Mouse (Mus musculus) thymus, adult 18-20 months (tissue): Measurements from ENCODE around the gene Reep3.
A peak's percentile ranks its signal among the peaks of the same experiment; 100 is the strongest.

ENCODE experiments used
- DNase-seq, 2 experiments: peaks; one replicate each; pipeline ENCODE4 v3.0.0; 2022; ENCODE audit warnings: mixed read lengths in 2 of 2

Gene Reep3

DNA sequence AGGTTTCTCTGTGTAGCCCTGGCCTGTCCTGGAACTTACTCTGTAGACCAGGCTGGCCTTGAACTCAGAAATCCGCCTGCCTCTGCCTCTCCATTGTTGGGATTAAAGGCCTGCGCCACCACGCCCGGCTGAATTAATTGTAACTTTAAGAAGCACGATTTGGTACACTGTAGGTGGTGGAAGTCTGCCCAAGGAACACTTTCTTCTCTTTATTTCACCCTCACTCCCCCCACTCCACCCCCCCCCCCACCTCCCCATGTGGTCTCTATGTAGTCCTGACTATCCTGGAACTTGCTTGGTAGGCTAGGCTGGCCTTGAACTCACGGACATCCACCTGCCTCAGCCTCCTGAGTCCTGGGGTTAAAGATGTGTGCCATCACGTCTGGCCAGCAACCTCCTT is 47.1 kb downstream of the Reep3 start:
- no peak for DNase-seq

GRCm38 (mm10) chr10:67048871-67049615 is 47.7 kb downstream of the Reep3 start:
- no peak for DNase-seq

DNA sequence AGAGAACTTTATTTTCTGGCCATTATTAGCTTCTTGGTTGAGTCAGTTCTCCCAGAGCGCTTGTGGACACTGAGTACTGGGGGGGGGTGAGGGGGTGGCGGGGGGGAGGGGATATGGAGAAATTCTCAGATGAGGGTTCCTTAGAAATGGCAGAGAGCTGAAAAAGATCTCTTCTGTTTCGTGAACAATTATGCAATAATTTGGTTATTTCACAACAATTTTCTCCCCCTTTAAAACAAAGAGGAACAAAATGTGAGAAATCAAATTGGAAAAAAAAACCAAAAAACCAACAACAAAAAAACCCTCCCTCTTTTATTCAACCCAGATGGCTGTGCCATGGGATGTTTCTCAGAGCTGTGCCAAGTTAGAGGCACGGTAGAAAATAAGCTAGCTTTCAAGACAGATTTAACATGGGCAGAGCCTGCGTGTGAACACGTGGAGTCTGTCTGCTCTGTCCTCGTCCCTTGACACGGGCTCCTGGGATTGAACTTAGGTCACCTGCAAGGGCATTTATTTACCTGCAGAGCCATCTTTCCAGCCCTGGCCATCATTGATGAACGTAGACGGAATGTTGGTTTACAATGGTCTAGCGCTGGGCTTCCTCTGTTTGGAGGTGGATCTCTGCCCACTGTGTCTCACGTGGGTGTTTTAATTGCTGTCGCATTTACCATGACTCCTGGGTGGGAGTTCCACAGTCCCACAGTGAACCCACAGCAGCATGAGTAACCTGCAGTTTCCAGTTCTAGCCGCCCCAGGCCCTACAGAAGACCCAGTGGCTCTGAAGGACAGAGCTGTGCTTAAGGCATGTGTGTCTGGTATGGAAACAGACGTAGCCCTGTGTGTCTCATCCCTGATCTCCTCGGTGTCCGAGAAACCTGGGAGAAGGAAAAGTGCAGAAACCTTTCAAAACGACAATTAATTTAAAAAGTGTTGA is 48.8 kb downstream of the Reep3 start:
- DNase-seq, result no peak

GRCm38 (mm10) chr10:67045192-67045899 is 51.4 kb downstream of the Reep3 start:
- no peak for DNase-seq

GRCm38 (mm10) chr10:67044346-67044745 is 52.4 kb downstream of the Reep3 start:
- DNase-seq, result no peak

DNA sequence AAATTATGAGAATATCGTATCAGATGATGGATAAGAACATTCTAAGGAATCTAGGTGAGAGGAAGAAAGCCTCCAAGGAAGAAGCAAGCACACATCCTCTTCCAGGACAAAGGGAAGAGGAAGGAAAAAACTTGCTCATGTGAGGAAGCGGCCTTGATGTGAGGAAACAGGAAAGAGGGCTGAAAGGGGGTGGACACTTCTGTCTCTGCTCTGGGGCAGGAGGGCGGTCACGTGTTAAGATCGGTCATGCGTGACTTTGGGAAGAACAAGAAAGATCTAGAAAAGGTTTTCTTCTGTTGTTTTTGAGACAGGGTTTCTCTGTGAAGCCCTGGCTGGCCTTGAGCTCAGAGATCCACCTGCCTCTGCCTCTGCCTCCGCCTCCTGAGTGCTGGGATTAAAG is 53.5 kb downstream of the Reep3 start:
- no peak for DNase-seq

DNA sequence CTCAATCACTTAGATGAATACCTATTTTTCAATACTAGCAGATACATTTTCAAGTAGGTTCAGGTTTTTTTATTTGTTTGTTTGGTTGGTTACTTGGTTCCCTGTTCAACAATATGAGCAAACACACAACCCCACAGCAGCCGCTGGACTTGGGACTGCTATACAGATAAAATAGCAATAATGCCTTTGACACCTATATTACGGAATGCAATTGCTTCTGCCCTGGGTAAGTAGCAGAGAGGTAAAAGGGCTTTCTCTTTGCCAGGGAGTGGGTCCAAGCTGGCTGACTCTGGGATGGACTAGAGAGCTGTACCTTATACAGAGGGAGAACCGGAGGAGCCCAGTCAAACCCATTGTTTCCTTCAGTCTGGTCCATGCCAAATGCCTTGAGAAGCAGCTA is 56.3 kb downstream of the Reep3 start:
- no peak for DNase-seq

- no peak for DNase-seq
These were observed 57.7 kb downstream of the Reep3 start for GRCm38 (mm10) chr10:67039001-67039400.

GRCm38 (mm10) chr10:67036542-67036941 is 60.2 kb downstream of the Reep3 start:
- no peak for DNase-seq

DNA sequence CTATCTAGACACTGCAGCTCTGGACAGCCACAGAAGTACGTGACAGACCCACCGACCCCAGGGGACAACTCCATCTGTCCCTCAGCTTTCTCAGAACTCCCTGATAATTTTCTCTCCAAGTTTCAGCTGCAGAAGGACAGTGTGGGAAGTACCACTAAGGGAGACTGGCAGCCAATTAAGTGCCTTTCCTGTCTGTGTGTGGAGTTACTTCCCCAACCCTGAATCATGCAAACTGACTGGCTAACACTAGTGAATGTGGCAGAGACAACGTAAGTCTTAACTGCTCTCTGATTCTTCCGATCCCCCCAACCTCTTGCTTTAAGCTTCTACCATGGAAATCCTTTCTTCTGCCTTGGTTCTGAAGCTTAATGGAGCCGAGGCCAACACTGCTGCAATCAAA is 60.6 kb downstream of the Reep3 start:
- DNase-seq, result no peak

DNA sequence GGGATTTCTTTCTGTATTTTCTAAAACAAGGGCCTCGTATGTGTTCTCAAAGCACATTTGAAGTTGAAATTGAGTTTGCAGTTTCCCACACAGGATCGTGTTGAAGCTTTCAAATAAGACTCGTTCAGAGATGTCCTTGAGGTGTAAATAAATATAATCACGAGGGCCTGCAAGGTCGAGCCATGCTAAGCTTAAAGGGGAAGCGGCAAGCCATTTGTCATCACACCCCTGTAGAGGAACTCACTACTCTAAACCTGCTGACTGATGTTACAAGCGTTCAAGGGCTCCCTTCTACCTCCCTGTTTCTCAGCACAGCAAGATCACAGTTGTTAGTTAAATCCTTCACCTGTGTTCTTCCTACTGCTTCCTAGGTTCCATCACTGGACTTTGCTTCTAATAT is 65.6 kb downstream of the Reep3 start:
- DNase-seq, result no peak

GRCm38 (mm10) chr10:67029297-67029696 is 67.4 kb downstream of the Reep3 start:
- no peak for DNase-seq

DNA sequence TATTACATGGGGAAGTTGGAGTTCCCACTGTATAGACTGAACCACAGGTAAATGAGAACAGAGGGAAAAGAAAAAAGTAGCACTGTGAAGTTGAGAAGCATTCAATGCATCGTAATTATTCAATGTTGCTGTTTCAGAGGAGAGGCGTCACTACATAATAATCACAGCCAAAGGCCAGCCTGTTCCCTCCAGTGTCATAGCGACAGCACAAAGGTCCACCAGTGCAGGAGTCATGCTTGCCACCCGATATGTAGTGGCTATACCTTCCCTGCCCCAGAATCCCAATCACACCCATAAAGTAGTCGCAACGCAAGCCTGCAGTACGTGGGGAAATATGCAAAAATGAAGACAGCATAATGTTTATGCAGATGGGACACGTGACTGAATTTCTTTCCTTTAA is 70.4 kb downstream of the Reep3 start:
- DNase-seq, result no peak

GRCm38 (mm10) chr10:67025573-67026236 is 71.0 kb downstream of the Reep3 start:
- DNase-seq, result no peak

- DNase-seq, result no peak
These were observed 72.4 kb downstream of the Reep3 start for GRCm38 (mm10) chr10:67024391-67024790.

DNA sequence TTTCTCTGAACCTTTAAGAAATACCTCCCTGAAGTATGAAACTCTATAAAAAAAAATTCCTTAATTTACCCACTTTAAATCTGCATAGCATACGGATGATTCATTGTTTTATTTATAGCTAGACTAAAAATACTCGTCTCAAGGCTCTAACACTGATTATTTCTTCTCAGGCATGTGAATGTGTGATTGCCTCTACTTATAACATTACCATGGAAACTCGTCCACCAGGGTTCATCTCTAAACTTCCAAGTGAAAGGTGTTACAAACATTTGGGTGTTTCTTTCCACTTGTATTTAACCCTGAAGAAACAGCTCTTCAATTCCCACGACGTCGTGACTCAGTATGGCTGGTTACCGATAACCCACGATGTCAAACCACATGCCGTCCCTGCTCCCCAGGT is 73.7 kb downstream of the Reep3 start:
- no peak for DNase-seq

DNA sequence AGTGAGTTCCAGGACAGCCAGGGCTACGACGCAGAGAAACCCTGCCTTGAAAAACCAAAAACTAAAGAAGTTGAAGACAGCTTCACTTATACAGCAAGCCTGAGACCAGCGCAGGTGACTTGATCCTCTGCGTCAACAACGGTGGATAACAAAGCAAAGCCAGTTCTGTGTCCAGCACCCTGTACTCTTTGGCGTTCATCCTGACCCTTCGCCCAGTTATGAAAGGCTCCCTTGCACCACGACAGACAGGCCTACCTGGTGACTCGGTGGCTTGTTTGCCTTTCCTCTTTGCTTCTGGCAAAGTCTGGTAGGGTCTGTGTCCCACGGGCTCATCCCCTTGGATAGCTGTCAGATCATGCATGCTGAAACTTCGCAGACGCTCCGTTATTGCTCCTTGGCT is 75.3 kb downstream of the Reep3 start:
- no peak for DNase-seq

- DNase-seq, result peak; percentile 44 to 47
These were observed 77.9 kb downstream of the Reep3 start for GRCm38 (mm10) chr10:67018875-67019274.

DNA sequence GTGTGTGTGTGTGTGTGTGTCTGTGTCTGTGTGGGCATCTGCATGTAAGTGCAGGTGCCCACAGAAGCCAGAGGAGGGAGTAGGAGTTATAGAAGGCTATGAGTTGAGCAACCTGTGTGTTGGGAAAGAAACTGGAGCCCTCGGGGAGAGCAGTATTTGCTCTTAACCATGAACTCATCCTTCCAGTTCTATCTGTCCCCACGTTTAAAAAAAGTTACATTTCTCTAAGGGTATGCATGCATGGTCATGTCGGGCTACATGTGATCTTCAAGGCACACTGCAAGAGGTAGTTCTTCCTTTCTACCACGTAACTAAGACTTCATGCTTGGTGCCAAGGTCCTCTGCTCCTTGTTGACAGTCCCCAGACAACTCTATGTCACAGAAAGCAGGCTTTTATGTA is 78.9 kb downstream of the Reep3 start:
- DNase-seq, result no peak

DNA sequence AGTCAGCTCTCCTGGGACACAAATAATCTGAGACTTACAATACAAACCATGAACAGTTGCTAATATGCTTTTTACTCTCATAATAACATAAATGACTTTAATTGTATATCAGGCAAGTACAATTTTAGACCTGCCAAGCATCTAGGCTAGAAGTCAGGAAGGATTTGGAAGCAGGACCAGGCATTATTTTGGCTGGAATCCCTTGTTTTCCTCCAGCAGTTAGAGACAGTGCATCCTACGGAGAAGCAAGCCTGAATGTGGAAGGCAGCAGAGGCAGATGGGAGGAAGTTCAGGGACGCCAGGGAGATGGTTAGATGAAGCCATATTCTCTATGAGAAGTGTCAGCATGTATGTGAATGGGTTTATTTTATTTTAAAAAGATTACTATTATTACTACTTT is 79.4 kb downstream of the Reep3 start:
- DNase-seq, result no peak

GRCm38 (mm10) chr10:67016615-67017278 is 80.0 kb downstream of the Reep3 start:
- DNase-seq, result no peak

GRCm38 (mm10) chr10:67014746-67015145 is 82.0 kb downstream of the Reep3 start:
- DNase-seq, result no peak
